Mouse (Mus musculus) embryo, embryonic 10.5 days (tissue): Measurements from ENCODE around the gene Vipr2.

Experiments
- DNase-seq: peaks from one replicate; pipeline ENCODE4 v3.0.0-alpha.2; 2015; ENCODE audit warnings: low spot score

Gene Vipr2

GRCm38 (mm10) chr12:116077074-116077854 is at the start of gene Vipr2:
Vipr2 (plus strand) TSS chr12:116077726.
- DNase-seq: peak; percentile 80

- DNase-seq: peak; percentile 58
These were observed 49.4 kb upstream of the Vipr2 start for GRCm38 (mm10) chr12:116028095-116028494.

- no peak for DNase-seq
These were observed 42.2 kb upstream of the Vipr2 start for GRCm38 (mm10) chr12:116035346-116035745.

GRCm38 (mm10) chr12:116044785-116045184 is 32.7 kb upstream of the Vipr2 start:
- no peak for DNase-seq

GRCm38 (mm10) chr12:116047440-116048377 is 29.8 kb upstream of the Vipr2 start, which contains the start of gene Zfp386:
Zfp386 (plus strand) TSS chr12:116047724.
- peak; percentile 100 for DNase-seq

GRCm38 (mm10) chr12:116048766-116049165 is 28.8 kb upstream of the Vipr2 start:
- DNase-seq: peak; percentile 23

- no peak for DNase-seq
These were observed 28.3 kb upstream of the Vipr2 start for GRCm38 (mm10) chr12:116049236-116049635.

GRCm38 (mm10) chr12:116049701-116050100 is 27.8 kb upstream of the Vipr2 start:
- peak; percentile 26 for DNase-seq

- DNase-seq: no peak
These were observed 23.2 kb upstream of the Vipr2 start for GRCm38 (mm10) chr12:116054342-116054741.

GRCm38 (mm10) chr12:116056112-116056511 is 21.4 kb upstream of the Vipr2 start:
- DNase-seq: no peak

GRCm38 (mm10) chr12:116061561-116062193 is 15.8 kb upstream of the Vipr2 start:
- no peak for DNase-seq

GRCm38 (mm10) chr12:116062194-116062583 is 15.3 kb upstream of the Vipr2 start:
- no peak for DNase-seq

GRCm38 (mm10) chr12:116063020-116063419 is 14.5 kb upstream of the Vipr2 start:
- no peak for DNase-seq

GRCm38 (mm10) chr12:116071023-116071422 is 6.5 kb upstream of the Vipr2 start:
- DNase-seq: peak; percentile 74

GRCm38 (mm10) chr12:116077855-116078366 is 385 bp downstream of the Vipr2 start:
- no peak for DNase-seq

- no peak for DNase-seq
These were observed 5.6 kb downstream of the Vipr2 start for GRCm38 (mm10) chr12:116083125-116083524.

GRCm38 (mm10) chr12:116084294-116084693 is 6.8 kb downstream of the Vipr2 start:
- no peak for DNase-seq

- no peak for DNase-seq
These were observed 9.6 kb downstream of the Vipr2 start for GRCm38 (mm10) chr12:116086951-116087600.

- no peak for DNase-seq
These were observed 12.3 kb downstream of the Vipr2 start for GRCm38 (mm10) chr12:116089836-116090235.

GRCm38 (mm10) chr12:116094765-116095555 is 17.4 kb downstream of the Vipr2 start:
- DNase-seq: no peak
